Mouse (Mus musculus) lung, postnatal 0 days (tissue): ENCODE measurements around the gene 4930402F06Rik. TPM values are rescaled to one million over a fixed set of nuclear protein-coding genes. Genes with fewer than 3 reads are reported as not detected.

Experiments
- ATAC-seq: fragments of 200-750 bp; cut with Nextera tagmentation; 2 replicates; pipeline ENCODE4 v1.8.0; 2017; ENCODE audit warnings: moderate library complexity
- DNase-seq: peaks from one replicate; pipeline ENCODE4 v3.0.0-alpha.2; 2016; ENCODE audit warnings: low spot score
- H3K27ac ChIP-seq: fragments of 300-500 bp; sonication (generic); 2 replicates; pipeline ENCODE4 v1.5.1; 2014; ENCODE audit warnings: antibody characterized with exemption, mild to moderate bottlenecking, low read length, mixed read lengths
- H3K27me3 ChIP-seq: fragments of 300-500 bp; sonication (generic); replicated peaks from 2 replicates; pipeline ENCODE4 v1.6.1; 2014; ENCODE audit warnings: low read length, mixed read lengths; ENCODE audit not compliant: insufficient read depth
- H3K36me3 ChIP-seq: fragments of 300-500 bp; sonication (generic); 2 replicates; pipeline ENCODE4 v1.6.1; 2014; ENCODE audit warnings: low read length, mixed read lengths; ENCODE audit not compliant: insufficient read depth
- H3K4me1 ChIP-seq: fragments of 300-500 bp; sonication (generic); 2 replicates; pipeline ENCODE4 v1.6.1; 2014; ENCODE audit warnings: antibody characterized with exemption, low read depth, low read length, mixed read lengths; ENCODE audit not compliant: insufficient read depth
- H3K4me2 ChIP-seq: fragments of 300-500 bp; sonication (generic); replicated peaks from 2 replicates; pipeline ENCODE4 v1.6.1; 2014; ENCODE audit warnings: low read depth, mild to moderate bottlenecking, low read length, moderate library complexity, mixed read lengths
- H3K4me3 ChIP-seq: fragments of 300-500 bp; sonication (generic); 2 replicates; pipeline ENCODE4 v1.5.1; 2014; ENCODE audit warnings: low read depth, low read length
- H3K9ac ChIP-seq: fragments of 300-500 bp; sonication (generic); replicated peaks from 2 replicates; pipeline ENCODE4 v1.6.1; 2014; ENCODE audit warnings: low read depth, mild to moderate bottlenecking
- H3K9me3 ChIP-seq: fragments of 300-500 bp; sonication (generic); 2 replicates; pipeline ENCODE4 v1.6.1; 2016; ENCODE audit warnings: low read length, mixed read lengths
- CTCF ChIP-seq: IDR thresholded peaks from 2 replicates; pipeline ENCODE4 v1.5.1; 2016; ENCODE audit warnings: antibody characterized with exemption, mild to moderate bottlenecking
- EP300 ChIP-seq: IDR thresholded peaks from 2 replicates; pipeline ENCODE4 v1.6.1; 2016; ENCODE audit warnings: antibody characterized with exemption, mild to moderate bottlenecking, control low read depth
- WGBS: fragments of 180-500 bp; shearing (Covaris S2); extraction: QIAGEN DNeasy Blood & Tissue Kit; methylation state at CpG from one replicate; pipeline ENCODE4 v1.1.7; 2014; 5-methylcytosine and 5-hydroxymethylcytosine counted together
- polyA plus RNA-seq: library from polyadenylated mRNA; unstranded; fragments of >200 nt; fragmentation: Nextera tagmentation; extraction: Ambion mirVana; gene quantifications from 2 replicates; pipeline ENCODE4 v1.2.1, GENCODE M21; 2015

4930402F06Rik gene
- polyA plus RNA-seq, 1 experiment from 2014 or later = not detected

DNA sequence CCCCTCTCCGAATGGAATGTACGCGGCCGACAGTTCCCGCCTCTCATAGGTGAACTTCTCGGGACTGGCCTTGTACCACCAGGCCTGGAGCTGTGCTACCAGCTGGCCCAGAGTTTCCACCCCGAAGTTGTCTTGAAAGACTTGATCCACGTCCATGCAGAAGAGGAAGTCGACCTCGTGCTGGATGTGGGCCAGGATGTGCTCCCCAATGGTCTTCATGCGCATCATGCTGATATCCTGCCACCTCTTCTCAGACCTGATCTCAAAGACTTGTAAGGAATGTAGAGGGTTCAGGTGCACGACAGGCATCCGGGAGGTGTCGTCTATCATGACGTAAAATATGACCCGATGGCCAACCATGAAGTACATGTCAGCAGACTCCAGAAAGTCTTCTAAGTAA is 5.4 kb upstream of the 4930402F06Rik start:
- no peaks in the 10 kb centered on the region for H3K4me1 ChIP-seq
- TF ChIP-seq EP300 = no peak
- TF ChIP-seq CTCF = no peak
- no peak overlapping the region for H3K4me3 ChIP-seq
- H3K4me2 ChIP-seq = no peak overlapping the region
- H3K9ac ChIP-seq = no peak overlapping the region
- ATAC-seq = no peak
- no peaks in the 10 kb centered on the region for H3K27me3 ChIP-seq
- H3K27ac ChIP-seq = no peak overlapping the region
- no peak for DNase-seq
- no peaks in the 10 kb centered on the region for H3K36me3 ChIP-seq
- 82% methylated on average over 16 of the region's 16 CpGs for WGBS
- no peaks in the 10 kb centered on the region for H3K9me3 ChIP-seq

DNA sequence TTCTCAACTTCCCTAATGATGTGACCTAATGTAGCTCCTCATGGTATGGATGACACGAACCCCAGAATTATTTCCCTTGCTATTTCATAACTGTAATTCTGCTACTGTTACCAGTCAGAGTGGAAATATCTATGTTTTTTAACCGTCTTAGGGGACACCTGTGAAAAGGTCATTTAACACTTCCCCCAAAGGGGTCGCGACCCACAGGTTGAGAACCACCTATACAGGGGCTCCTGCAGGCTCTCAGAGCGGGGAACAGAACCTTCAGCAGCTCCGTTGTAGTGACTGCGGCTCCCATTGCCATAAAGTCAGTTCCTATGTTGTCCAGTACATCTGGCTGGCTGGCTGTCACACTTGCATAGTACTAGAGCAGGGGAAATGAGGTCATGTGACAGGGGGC is 3.8 kb upstream of the 4930402F06Rik start:
- DNase-seq = no peak
- WGBS = 87% methylated on average over 7 of the region's 7 CpGs
- no peaks in the 10 kb centered on the region for H3K4me1 ChIP-seq

DNA sequence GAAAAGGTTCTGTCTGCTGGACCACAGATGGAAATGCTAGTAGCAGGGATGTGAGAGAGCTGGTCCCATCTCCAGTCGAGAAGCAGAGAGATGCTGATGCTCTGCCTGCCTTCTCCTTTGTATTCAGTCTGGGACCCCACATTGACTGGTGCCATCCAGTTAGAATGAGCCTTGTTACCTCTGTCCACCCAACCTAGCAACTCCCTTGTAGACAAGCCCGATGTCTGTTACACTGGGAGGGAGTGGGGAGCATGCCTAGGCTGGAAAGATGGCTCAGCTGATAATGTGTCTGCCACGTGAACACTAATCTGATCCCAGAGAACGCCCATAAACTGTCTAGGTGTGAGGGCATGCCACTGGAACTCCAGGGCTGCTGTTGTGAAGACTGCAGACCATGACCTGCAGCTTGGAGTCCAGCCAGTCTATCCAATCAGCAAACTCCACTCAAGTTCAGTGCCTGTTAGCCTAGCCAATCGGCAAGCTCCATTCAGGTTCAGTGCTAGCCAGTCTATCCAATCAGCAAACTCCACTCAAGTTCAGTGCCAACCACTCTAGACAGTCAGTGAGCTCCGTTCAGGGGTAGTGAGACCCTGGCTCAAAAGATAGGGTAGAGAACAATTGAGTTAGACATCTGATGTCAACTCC is 1.3 kb upstream of the 4930402F06Rik start:
- no peaks in the 10 kb centered on the region for H3K27me3 ChIP-seq
- TF ChIP-seq EP300 (no peak), CTCF (no peak)
- no peak overlapping the region for H3K27ac ChIP-seq
- H3K36me3 ChIP-seq = no peaks in the 10 kb centered on the region
- ATAC-seq = no peak
- no peaks in the 10 kb centered on the region for H3K4me1 ChIP-seq
- no peak overlapping the region for H3K9ac ChIP-seq
- no peak for DNase-seq
- WGBS = 64% methylated on average over 6 of the region's 6 CpGs
- no peak overlapping the region for H3K4me2 ChIP-seq
- no peaks in the 10 kb centered on the region for H3K9me3 ChIP-seq
- no peak overlapping the region for H3K4me3 ChIP-seq

More for the DNA sequence above, 3.8 kb upstream of the 4930402F06Rik start:
- Histone ChIP-seq H3K4me3 (no peak overlapping the region), H3K9ac (no peak overlapping the region), H3K36me3 (no peaks in the 10 kb centered on the region), H3K4me2 (no peak overlapping the region), H3K27ac (no peak overlapping the region), H3K27me3 (no peaks in the 10 kb centered on the region), H3K9me3 (no peaks in the 10 kb centered on the region)
- no peak for ATAC-seq
- TF ChIP-seq EP300 = no peak
- TF ChIP-seq CTCF = no peak

DNA sequence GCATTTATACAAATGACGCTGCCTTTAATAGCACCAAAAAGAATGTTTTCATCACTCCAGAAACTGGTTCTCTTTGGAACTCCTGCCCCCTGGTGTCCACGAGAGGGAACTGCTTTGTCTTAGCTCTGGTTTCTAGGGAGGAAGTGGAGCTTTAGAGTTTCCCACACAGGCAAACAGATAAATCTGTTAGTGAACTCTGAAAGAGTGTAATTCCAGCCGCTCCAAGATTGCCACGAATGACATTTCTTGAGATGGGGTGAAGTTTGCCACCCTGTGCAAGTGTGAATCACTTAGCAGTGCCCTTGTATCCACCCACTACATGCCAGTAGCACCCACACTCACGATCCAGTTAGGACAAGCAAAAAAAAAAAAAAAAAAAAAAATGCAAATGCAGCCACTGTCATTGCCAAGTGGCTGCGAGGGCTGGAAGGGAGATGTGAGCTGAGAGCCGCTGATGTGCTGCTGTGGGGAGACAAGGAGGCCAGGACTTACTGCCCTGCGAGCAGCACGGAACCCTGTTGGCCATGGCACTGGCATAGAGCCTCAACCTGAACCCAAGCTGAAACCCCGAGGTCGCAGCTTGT is 707 bp upstream of the 4930402F06Rik start:
- Histone ChIP-seq H3K27ac (no peak overlapping the region), H3K4me3 (no peak overlapping the region), H3K4me1 (no peaks in the 10 kb centered on the region), H3K4me2 (no peak overlapping the region), H3K36me3 (no peaks in the 10 kb centered on the region), H3K9me3 (no peaks in the 10 kb centered on the region), H3K27me3 (no peaks in the 10 kb centered on the region), H3K9ac (no peak overlapping the region)
- TF ChIP-seq CTCF (peak; percentile 88), EP300 (no peak)
- DNase-seq (peak; percentile 84), ATAC-seq (peak; percentile 55)
- WGBS = 45% methylated on average over 11 of the region's 11 CpGs

DNA sequence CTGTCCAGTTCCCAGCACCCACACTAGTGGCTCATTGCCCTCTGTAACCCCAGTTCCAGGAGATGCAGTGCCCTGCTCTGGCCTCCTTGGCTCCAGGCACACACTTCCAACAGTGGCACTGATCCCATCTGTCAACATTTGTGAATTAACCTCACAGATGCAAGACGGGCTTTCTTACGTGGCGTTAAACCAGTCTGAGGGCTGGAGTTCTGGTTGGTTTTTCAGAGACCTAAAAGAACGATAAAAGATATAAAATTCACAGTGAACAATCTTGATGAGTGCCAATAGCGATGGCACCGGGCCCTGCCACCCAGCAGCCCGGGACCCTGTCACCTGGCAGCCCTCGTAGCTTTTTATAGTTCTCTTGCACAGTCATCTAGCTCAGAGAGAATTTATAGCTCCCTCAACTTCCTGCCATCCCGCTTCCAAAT is 11.5 kb downstream of the 4930402F06Rik start:
- Histone ChIP-seq H3K9ac (no peak overlapping the region), H3K4me2 (no peak overlapping the region), H3K36me3 (no peaks in the 10 kb centered on the region), H3K4me1 (no peaks in the 10 kb centered on the region), H3K4me3 (no peak overlapping the region), H3K9me3 (no peaks in the 10 kb centered on the region), H3K27me3 (no peaks in the 10 kb centered on the region), H3K27ac (no peak overlapping the region)
- WGBS = 63% methylated on average over 9 of the region's 9 CpGs
- ATAC-seq = no peak
- no peak for DNase-seq
- TF ChIP-seq CTCF = no peak
- no peak for TF ChIP-seq EP300

DNA sequence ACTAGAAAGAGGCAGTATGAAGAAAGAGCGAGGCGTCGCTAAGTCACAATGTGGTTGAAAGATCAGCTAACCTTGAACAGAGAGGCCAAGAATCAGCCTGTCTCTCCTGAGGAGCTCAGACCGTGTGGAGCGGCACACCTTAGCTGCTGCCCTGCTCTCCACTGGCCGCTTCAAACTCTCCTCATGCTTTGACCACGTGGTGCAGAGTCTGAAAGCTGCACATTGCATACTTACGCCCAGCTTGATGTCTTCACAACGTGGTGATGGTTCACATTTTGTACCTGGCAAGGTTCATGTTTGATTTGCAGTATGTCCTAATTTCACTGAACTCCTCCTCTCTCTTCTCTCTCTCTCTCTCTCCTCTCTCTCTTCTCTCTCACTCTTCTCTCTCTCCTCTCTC is 17.7 kb downstream of the 4930402F06Rik start:
- no peaks in the 10 kb centered on the region for H3K27me3 ChIP-seq
- H3K27ac ChIP-seq = no peak overlapping the region
- peak; percentile 60; the same call in 1 of the 2 replicates for ATAC-seq
- H3K4me2 ChIP-seq = no peak overlapping the region
- WGBS = 53% methylated on average over 9 of the region's 9 CpGs
- no peak for TF ChIP-seq EP300
- no peak for TF ChIP-seq CTCF
- no peak for DNase-seq
- no peaks in the 10 kb centered on the region for H3K9me3 ChIP-seq
- H3K9ac ChIP-seq = no peak overlapping the region
- H3K4me1 ChIP-seq = no peaks in the 10 kb centered on the region
- no peak overlapping the region for H3K4me3 ChIP-seq
- H3K36me3 ChIP-seq = no peaks in the 10 kb centered on the region
